Mouse (Mus musculus) forebrain, embryonic 11.5 days (tissue): ENCODE measurements at regions not wholly inside any gene's neighbourhood (a gene's known extent, or its start where the extent isn't known, plus 50 kb on each side); places are given as distances from the start of the nearest gene placed in this dataset.

Experiments used
- ATAC-seq: fragments of 200-750 bp; cut with Nextera tagmentation; replicated peaks from 2 replicates; pipeline ENCODE4 v1.8.0; 2017; ENCODE audit warnings: moderate TSS enrichment; ENCODE audit not compliant: low FRiP score
- DNase-seq: peaks from one replicate; pipeline ENCODE4 v3.0.0-alpha.2; 2017; ENCODE audit warnings: low spot score
- H3K27ac ChIP-seq: fragments of 300-500 bp; sonication (generic); 2 replicates; pipeline ENCODE4 v1.5.1; 2014; ENCODE audit warnings: low read depth, low read length
- H3K27me3 ChIP-seq: fragments of 300-500 bp; sonication (generic); 2 replicates; pipeline ENCODE4 v1.6.1; 2014; ENCODE audit warnings: mild to moderate bottlenecking, low read length, mixed read lengths; ENCODE audit not compliant: control insufficient read depth, insufficient read depth
- H3K36me3 ChIP-seq: fragments of 300-500 bp; sonication (generic); 2 replicates; pipeline ENCODE4 v1.6.1; 2014; ENCODE audit warnings: mild to moderate bottlenecking, low read length, moderate library complexity, mixed read lengths; ENCODE audit not compliant: control insufficient read depth, insufficient read depth
- H3K4me1 ChIP-seq: fragments of 300-500 bp; sonication (generic); replicated peaks from 2 replicates; pipeline ENCODE4 v1.6.1; 2014; ENCODE audit warnings: low read length, mixed read lengths; ENCODE audit not compliant: control insufficient read depth, insufficient read depth
- H3K4me2 ChIP-seq: fragments of 300-500 bp; sonication (generic); 2 replicates; pipeline ENCODE4 v1.6.1; 2014; ENCODE audit warnings: low read depth, mild to moderate bottlenecking, low read length, moderate library complexity, mixed read lengths; ENCODE audit not compliant: severe bottlenecking
- H3K4me3 ChIP-seq: fragments of 300-500 bp; sonication (generic); 2 replicates; pipeline ENCODE4 v1.5.1; 2014; ENCODE audit warnings: low read depth, low read length
- H3K9ac ChIP-seq: fragments of 300-500 bp; sonication (generic); 2 replicates; pipeline ENCODE4 v1.6.1; 2014; ENCODE audit warnings: low read length
- H3K9me3 ChIP-seq: fragments of 300-500 bp; sonication (generic); 2 replicates; pipeline ENCODE4 v1.6.1; 2016; ENCODE audit warnings: low read length, mixed read lengths; ENCODE audit not compliant: control insufficient read depth
- WGBS: fragments of 180-500 bp; shearing (Covaris S2); extraction: QIAGEN DNeasy Blood & Tissue Kit; methylation state at CpG from one replicate; pipeline ENCODE4 v1.1.7; 2014; 5-methylcytosine and 5-hydroxymethylcytosine counted together

GRCm38 (mm10) chr1:148656990-148657389 is 1304.1 kb downstream of the Pla2g4a start:
- H3K4me1 ChIP-seq = no peaks in the 10 kb centered on the region
- no peak for DNase-seq
- no peak overlapping the region for H3K27ac ChIP-seq
- H3K27me3 ChIP-seq = no peaks in the 10 kb centered on the region
- 100% methylated on average over 1 of the region's 1 CpGs for WGBS
- H3K4me2 ChIP-seq = no peak overlapping the region
- no peaks in the 10 kb centered on the region for H3K9me3 ChIP-seq
- no peak overlapping the region for H3K9ac ChIP-seq
- no peak for ATAC-seq
- no peaks in the 10 kb centered on the region for H3K36me3 ChIP-seq
- no peak overlapping the region for H3K4me3 ChIP-seq
